Mouse (Mus musculus) bone marrow, adult 2 months (tissue): ENCODE measurements around the gene Crocc. TPM values are rescaled to one million over a fixed set of nuclear protein-coding genes. Genes with fewer than 3 reads are reported as not detected.

Experiments used
- H3K27ac ChIP-seq: fragments of 200-500 bp; 2 replicates; pipeline ENCODE4 v1.5.1; 2012; ENCODE audit warnings: low read depth, mild to moderate bottlenecking, control low read depth, inconsistent platforms, low read length; ENCODE audit not compliant: control insufficient read depth, poor library complexity, insufficient read depth
- H3K4me1 ChIP-seq: fragments of 200-500 bp; 2 replicates; pipeline ENCODE4 v1.6.1; 2011; ENCODE audit warnings: low read length; ENCODE audit not compliant: control insufficient read depth, insufficient read depth
- H3K4me3 ChIP-seq: fragments of 200-500 bp; replicated peaks from 2 replicates; pipeline ENCODE3; 2011; ENCODE audit warnings: mild to moderate bottlenecking, low read depth, low read length, control low read depth; ENCODE audit not compliant: control insufficient read depth
- CTCF ChIP-seq: fragments of 200-500 bp; IDR thresholded peaks from 2 replicates; pipeline ENCODE4 v1.5.1; 2011; ENCODE audit warnings: low read length, control low read depth; ENCODE audit not compliant: control insufficient read depth, insufficient read depth
- POLR2A ChIP-seq: fragments of 200-500 bp; IDR thresholded peaks from 2 replicates; pipeline ENCODE4 v1.6.1; 2011; ENCODE audit warnings: low read depth, mild to moderate bottlenecking, control low read depth, low read length, borderline replicate concordance; ENCODE audit not compliant: control insufficient read depth
- WGBS: fragments of 180-500 bp; shearing (Covaris S2); methylation state at CpG from one replicate; pipeline ENCODE4 v1.1.7; 2018; 5-methylcytosine and 5-hydroxymethylcytosine counted together
- polyA plus RNA-seq: library from polyadenylated mRNA; stranded (reverse); fragments of >200 nt; gene quantifications from 2 replicates; pipeline ENCODE4 v1.2.4, GENCODE M21; 2011; ENCODE audit warnings: low replicate concordance; ENCODE audit not compliant: missing spikeins, insufficient read depth, insufficient read length

The Crocc gene
- polyA plus RNA-seq, 1 experiment = 9.6 TPM

DNA sequence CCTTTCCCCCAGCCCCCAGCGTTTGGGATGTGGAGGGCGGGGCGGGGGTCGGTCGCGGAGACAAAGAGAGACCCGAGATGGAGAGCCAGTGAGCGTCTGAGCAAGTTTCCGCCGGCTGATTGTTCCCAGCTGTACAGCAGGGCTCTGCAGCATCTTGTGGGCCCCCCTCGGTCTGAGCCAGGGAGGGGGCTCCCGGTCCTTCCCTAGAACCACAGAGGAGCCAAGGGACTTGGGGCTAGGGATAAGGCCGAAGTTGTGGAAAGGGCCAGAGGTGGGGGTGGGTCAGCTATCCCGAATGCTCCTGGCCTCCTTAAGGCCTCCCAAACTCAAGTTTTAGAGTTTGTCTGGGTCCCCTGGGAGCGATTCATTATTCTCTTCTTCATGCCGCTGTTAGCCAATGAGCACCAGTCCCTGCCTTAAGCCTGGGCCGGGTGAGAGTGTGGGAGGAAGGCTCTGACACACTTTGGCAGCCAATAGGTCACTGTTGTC is 49.4 kb downstream of the Crocc start:
- 23% methylated on average over 17 of the region's 17 CpGs for WGBS
- Histone ChIP-seq H3K4me3 (no peak overlapping the region), H3K27ac (no peak overlapping the region), H3K4me1 (no peaks in the 10 kb centered on the region; the same call in 1 of the 2 replicates)
- TF ChIP-seq CTCF (no peak), POLR2A (no peak)

DNA sequence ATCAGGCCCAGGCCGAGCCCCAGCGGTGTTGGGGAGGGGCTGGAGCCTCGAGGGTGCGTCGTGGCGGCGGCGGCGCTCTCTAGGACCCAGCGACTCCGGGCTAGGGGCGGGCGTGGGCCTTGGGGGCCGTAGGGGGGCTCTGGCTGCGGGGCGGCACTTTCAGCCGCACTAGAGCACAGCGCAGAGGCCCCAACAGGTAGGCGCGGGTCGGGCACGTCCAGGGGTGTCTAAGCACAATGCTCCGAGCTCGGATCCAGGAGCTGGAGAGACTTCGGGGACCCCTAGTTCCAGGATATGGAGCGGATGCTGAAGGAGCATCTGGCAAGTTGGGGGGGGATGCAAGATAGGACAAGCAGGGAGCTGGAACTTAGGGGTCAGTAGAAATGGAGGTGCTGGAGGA is 49.8 kb downstream of the Crocc start:
- H3K4me3 ChIP-seq = no peak overlapping the region
- H3K27ac ChIP-seq = no peak overlapping the region; the same call in 1 of the 2 replicates
- WGBS = under 1% methylated on average over 26 of the region's 26 CpGs
- no peaks in the 10 kb centered on the region; the same call in 1 of the 2 replicates for H3K4me1 ChIP-seq
- no peak for TF ChIP-seq CTCF
- no peak for TF ChIP-seq POLR2A

DNA sequence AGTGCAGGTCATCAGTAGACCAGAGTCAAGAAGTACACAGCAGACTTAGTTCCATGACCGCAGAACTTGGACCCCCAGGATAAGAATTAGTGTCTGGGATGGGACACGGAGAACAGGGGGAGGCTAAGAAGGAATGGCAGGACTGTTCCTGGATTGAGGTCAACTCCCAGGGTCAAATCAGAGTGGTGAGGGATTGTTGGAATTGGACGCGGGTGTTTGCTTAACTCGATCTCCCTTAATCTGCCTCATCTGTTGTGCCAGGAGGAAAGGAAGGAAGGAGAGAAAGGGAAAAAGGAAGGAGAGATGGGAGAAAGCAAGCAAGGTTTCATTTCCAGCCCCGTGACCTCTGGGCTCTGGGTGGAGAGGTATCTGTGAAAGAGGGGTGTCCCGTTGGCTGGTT is 50.2 kb downstream of the Crocc start, which contains the start of gene Mfap2:
Gene Mfap2, plus strand, starts transcription at position 301 of the 400 bp plus-strand sequence.
- no peak for TF ChIP-seq POLR2A
- TF ChIP-seq CTCF = no peak
- Histone ChIP-seq H3K4me3 (no peak within 1 kb of the TSS), H3K27ac (no peak within 1 kb of the TSS; the same call in 1 of the 2 replicates), H3K4me1 (no peaks in the 10 kb centered on the region; the same call in 1 of the 2 replicates)
- 31% methylated on average over 7 of the region's 7 CpGs for WGBS

DNA sequence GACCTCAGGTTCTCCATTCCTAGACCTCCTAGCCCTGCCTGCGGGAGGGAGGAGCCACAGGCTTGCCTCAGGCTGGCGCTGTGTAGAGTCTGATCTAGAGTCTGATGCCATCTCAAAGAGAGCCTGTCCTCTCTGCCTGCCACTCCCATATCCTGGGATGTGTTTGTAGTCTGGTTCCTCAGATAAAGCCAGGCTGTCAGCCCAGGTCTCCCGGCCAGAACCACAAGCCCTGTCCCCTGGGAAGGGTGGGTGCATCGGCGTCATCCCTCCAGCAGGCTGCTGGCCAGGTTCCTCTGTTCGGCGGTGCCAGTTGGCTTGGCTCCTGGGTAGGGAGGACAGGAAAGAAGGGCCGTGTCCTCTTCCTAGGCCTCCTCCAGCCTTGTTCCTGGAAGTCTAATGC is 52.3 kb downstream of the Crocc start:
- no peak for TF ChIP-seq CTCF
- TF ChIP-seq POLR2A = no peak
- no peak overlapping the region for H3K4me3 ChIP-seq
- no peak overlapping the region for H3K27ac ChIP-seq
- no peaks in the 10 kb centered on the region; the same call in 1 of the 2 replicates for H3K4me1 ChIP-seq
- 51% methylated on average over 8 of the region's 8 CpGs for WGBS

DNA sequence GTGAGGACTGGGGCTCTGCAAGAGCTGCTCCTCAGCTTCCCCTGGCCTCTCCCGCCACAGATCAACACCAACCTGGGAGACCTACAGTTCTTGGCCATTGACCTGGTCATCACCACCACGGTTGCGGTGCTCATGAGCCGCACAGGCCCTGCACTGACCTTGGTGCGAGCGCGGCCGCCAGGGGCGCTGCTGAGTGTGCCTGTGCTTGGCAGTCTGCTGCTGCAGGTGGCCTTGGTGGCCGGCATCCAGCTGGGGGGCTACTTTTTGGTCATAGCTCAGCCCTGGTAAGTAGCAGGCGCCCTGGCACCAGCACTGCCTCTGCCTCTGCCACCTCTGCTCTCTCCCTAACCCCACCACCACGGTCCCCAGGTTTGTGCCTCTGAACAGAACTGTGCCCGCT is 54.4 kb downstream of the Crocc start:
- TF ChIP-seq POLR2A (no peak), CTCF (no peak)
- no peak overlapping the region for H3K4me3 ChIP-seq
- H3K27ac ChIP-seq = no peak overlapping the region
- WGBS = 88% methylated on average over 13 of the region's 13 CpGs
- H3K4me1 ChIP-seq = no peaks in the 10 kb centered on the region; the same call in 1 of the 2 replicates

DNA sequence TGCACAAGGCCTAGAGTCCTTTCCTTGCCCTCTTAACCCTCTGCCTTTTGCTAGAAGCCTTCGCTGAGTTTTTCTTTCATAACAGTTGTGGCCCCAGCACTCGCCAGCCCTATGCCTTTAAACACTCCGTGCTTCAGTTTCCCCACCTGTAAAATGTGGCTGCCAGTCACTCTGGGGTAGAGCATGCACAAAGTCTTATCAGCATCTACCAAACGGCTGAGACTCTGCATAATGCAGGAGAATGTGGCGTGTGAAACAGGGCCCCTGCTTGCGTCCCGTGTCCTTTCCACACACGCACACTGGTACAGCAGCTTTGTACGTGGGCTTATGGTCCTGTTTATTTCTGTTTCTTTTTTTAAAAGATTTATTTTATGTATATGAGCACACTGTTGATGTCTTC is 63.5 kb downstream of the Crocc start:
- TF ChIP-seq POLR2A = no peak
- no peak for TF ChIP-seq CTCF
- no peak overlapping the region for H3K27ac ChIP-seq
- no peak overlapping the region for H3K4me3 ChIP-seq
- WGBS = 71% methylated on average over 9 of the region's 9 CpGs
- no peaks in the 10 kb centered on the region for H3K4me1 ChIP-seq

DNA sequence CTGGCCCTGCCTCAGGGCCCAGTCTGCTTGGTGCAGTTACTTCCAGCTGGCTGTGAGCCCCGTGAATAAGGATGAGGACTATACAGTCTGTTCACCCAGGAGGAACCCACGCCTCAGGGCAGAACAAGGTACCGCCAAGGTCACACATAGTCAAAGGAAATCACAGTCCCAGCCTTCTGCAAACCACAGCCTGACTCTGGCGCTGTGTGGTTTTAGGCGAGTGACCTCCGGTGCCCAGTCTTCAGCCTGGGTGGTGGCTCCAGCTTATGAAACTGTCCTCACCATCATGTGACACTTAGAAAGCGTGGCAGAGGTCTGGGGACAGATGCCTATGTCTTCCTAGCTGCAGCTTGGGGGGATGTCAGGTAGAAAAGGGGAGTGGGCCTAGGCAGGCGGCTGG is 64.5 kb downstream of the Crocc start:
- Histone ChIP-seq H3K4me3 (no peak overlapping the region), H3K4me1 (no peaks in the 10 kb centered on the region), H3K27ac (no peak overlapping the region)
- 66% methylated on average over 8 of the region's 8 CpGs for WGBS
- TF ChIP-seq POLR2A = no peak

DNA sequence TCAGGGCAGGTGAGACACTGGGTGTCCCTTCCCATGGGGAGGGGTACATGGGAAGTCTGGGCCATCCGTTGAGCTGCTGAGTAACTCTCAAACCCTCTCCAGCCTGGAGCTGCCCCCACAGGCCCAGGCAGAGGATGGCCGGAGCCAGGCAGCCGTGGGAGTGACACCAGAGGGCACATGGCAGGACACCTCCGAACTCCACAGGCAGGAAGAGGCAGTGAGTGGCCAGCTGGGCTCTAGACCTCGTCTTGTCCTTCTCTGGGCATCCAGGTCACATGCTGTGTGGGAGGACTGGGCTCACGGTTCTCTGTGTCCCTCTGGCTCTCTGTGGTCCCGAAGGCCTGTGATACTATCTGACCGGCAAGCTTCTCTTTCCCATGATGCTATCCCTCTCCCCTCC is 66.5 kb downstream of the Crocc start:
- 88% methylated on average over 8 of the region's 8 CpGs for WGBS
- no peak overlapping the region for H3K27ac ChIP-seq
- H3K4me1 ChIP-seq = peaks cover 3% of the 10 kb centered on the region
- H3K4me3 ChIP-seq = no peak overlapping the region
- TF ChIP-seq CTCF (no peak), POLR2A (no peak)

DNA sequence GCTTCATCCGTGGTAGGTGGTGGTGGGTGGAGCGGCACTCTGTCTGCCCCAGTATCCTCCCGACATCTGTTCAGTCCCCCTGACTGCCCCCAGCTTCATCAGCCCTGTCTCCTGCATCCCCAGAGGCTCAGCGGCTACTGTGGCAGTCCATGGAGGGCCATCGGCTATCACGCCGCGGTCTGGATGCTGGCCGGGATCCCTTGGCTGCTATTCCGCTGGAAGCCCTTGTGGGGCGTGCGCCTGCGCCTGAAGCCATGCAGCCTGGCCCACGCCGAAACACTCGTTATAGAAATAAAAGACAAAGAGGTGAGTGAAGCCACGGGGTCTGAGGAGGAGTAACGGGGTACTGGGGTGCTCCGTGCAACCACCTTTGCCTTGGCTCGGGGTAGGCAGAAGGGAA is 68.1 kb downstream of the Crocc start:
- H3K27ac ChIP-seq = no peak overlapping the region
- TF ChIP-seq CTCF (no peak), POLR2A (no peak)
- H3K4me1 ChIP-seq = peaks cover 4% of the 10 kb centered on the region
- 93% methylated on average over 20 of the region's 20 CpGs for WGBS
- no peak overlapping the region for H3K4me3 ChIP-seq
